Mouse (Mus musculus) left cerebral cortex, adult 2 months (tissue): ENCODE results near the gene Antxr2. TPM values are rescaled to one million over a fixed set of nuclear protein-coding genes. Genes with fewer than 3 reads are reported as not detected.

ENCODE experiments used
- DNase-seq, 2 experiments: peaks; one replicate each; pipeline ENCODE4 v3.0.0; 2021 to 2022; ENCODE audit warnings: low spot score in 2 of 2, mixed read lengths in 1 of 2; ENCODE audit errors: extremely low spot score in 1 of 2
- H3K27ac ChIP-seq: fragments of 200-600 bp; 2 replicates; pipeline ENCODE4 v1.8.1; 2022
- H3K4me3 ChIP-seq: fragments of 200-600 bp; 2 replicates; pipeline ENCODE4 v1.8.1; 2022
- CTCF ChIP-seq: fragments of 200-600 bp; IDR thresholded peaks from 2 replicates; pipeline ENCODE4 v1.8.1; 2022; ENCODE audit warnings: antibody characterized with exemption, mild to moderate bottlenecking, moderate library complexity
- intact Hi-C: fragments of 180-260 bp; cut with DNase I; formaldehyde crosslinking; loops from one replicate; pipeline ENCODE4 v1.15.1; 2025
- total RNA-seq, 2 experiments: library from RNA; stranded (reverse); gene quantifications; 2 replicates each; pipeline ENCODE4 v1.2.3; 2021

The Antxr2 gene
- total RNA-seq, 2 experiments from 2014 or later = 1.7 TPM

DNA sequence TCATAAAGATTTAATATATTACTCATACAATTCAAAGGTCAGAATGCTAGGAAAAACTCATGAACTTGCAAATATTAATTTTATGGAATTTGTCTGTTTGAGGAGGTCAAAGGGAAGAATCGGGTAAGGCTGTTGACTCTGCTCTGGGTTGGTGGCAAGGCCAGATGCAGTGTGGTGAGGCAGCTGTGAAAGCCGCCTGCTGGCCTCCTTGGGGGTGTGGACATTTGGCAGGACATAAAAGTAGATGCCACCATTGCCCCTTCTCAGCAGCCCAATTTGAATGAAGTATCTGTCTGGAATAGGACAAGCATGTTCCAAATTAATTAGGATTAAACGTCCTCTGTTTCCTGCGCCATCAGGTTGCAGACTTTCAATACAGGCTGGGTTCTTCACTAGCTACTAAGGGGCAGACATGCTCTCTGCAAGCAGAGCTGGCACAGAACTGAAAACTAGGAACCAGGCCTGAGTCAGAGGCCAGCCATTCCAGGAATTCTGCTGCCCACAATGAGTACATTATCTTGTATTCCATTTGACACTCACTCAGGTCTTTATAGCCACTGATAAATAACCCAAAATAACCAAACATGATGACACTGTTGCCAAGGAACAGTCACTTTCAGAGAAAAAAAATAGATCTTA is 44.1 kb downstream of the Antxr2 start:
- TF ChIP-seq CTCF = no peak
- DNase-seq = no peak
- Histone ChIP-seq H3K4me3 (no peak overlapping the region), H3K27ac (no peak overlapping the region)
- intact Hi-C loops = no loop called here

DNA sequence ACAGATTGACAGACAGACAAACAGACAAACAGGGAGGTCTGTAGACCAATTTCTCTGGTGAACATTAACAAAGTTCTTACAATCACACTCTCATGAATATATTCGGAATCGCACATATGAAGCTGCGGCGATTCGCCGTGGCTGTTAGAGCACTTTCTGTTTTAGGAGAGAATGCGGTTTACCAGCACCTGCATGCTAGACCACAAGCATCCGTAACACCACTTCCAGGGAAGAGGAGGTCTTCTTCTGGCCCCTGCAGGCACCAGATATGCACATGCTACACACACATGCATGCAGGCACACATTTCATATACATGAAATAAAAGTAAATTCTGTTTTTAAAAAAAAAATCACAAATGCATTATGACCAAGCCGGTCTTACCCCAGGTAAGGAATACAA is 47.5 kb downstream of the Antxr2 start:
- no peak overlapping the region for H3K27ac ChIP-seq
- no peak for DNase-seq
- H3K4me3 ChIP-seq = no peak overlapping the region
- TF ChIP-seq CTCF = no peak
- intact Hi-C loops = no loop called here

DNA sequence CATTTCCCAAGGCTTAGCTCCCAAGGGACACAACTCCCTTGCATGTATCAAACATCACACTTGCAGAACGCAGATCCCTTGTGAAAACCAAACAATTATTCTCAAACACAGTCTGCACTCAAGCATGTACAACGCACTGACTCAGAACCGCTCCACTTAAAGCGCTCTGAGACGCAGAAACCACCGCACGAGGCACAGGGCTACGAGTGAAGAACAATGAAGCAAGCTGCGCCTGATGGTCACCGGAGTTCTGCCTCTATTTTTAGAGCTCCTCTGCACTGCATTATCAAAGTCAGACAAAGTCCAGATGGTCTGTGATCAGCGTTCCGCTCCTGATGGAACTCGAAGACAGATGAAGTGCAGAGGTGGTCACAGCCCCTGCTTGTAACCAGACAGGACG is 50.4 kb downstream of the Antxr2 start:
- TF ChIP-seq CTCF = no peak
- Histone ChIP-seq H3K4me3 (0 out of 2 replicates have a peak overlapping the region, but pooled peaks have one; percentile 2), H3K27ac (no peak overlapping the region)
- intact Hi-C loops = no loop called here
- DNase-seq = no peak

DNA sequence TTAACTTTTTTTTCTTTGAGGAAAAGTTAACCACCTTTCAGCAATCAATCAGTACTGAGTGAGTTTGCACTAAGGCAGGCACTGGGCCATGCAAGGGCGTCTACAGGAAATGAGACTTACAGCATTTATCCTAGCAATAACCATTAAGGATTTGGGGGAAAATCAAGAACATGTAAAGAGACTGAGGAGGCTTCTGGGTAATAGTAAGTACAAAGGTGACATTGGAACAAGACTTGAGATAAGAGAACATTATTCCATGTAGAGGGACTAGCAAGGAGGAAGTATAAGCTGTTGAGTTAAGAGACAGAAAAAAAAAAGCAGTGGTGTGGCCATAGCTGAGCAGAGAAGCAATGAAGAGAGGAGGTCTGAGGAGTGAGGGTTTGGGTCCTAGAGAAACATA is 57.5 kb downstream of the Antxr2 start:
- intact Hi-C loops = no loop called here

DNA sequence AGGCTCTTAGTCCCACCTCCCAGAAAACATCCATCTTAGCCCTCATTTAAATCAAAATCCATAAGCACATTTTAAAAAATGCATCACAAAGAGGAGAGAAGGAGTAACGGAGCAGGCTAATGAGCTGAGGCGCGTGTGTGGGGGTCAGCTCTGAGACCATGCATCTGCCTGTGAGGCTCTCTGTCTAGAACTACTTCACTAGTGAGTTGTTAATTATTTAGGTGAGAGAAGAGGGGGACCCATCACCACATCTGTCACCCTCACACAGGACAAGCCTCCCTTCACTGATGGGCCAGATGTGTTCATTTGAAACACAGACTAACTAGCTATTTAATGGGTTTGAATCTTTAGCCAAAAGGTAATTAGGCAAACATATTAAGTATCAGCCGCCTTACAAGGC is 58.8 kb downstream of the Antxr2 start:
- intact Hi-C loops = no loop called here
- TF ChIP-seq CTCF = no peak
- Histone ChIP-seq H3K27ac (no peak overlapping the region), H3K4me3 (no peak overlapping the region)
- DNase-seq = no peak

More for the DNA sequence above, 57.5 kb downstream of the Antxr2 start:
- Histone ChIP-seq H3K4me3 (no peak overlapping the region), H3K27ac (no peak overlapping the region)
- no peak for TF ChIP-seq CTCF
- no peak for DNase-seq

DNA sequence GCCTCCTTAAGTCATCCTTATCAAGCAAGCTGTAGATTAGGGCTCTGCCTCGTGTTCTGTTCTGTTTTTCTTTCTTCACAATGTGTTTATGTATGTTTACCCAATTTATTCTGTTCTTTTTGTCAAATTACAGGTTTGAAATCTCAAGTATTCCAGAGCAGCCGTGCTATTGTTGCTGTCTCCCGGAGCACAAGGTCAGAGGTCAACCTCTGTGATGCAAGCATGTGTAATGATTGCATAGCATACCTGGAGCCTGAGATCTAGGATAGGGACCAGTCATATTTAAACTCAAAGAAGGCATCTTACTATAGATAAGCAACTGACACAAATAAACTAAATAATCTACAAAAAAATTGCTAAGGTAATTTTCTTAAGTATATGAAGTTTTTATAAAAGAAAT is 59.6 kb downstream of the Antxr2 start:
- no peak for DNase-seq

DNA sequence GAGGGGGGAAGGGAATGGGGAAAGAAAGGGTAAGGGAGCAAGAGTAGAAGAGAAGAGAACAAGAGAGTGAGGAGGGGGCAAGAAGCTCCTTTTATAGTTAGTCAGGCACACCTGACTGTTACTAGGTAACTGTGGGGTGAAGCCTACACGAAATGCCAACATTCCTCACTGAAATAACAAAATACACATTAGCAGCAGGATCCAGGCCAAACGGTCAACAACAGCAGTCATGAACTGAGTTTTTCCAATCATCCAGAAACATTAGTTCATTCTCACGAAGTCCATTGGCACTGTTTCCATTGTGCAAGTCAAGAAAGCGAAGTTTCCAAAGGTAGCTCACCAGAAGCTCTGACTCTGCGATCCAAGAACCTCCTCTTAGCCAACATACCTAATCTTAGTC is 63.8 kb downstream of the Antxr2 start:
- intact Hi-C loops = no loop called here
- DNase-seq = no peak
- Histone ChIP-seq H3K4me3 (no peak overlapping the region), H3K27ac (no peak overlapping the region)
- TF ChIP-seq CTCF = no peak

More for the DNA sequence above, 59.6 kb downstream of the Antxr2 start:
- Histone ChIP-seq H3K27ac (no peak overlapping the region), H3K4me3 (no peak overlapping the region)
- intact Hi-C loops = no loop called here
- no peak for TF ChIP-seq CTCF

DNA sequence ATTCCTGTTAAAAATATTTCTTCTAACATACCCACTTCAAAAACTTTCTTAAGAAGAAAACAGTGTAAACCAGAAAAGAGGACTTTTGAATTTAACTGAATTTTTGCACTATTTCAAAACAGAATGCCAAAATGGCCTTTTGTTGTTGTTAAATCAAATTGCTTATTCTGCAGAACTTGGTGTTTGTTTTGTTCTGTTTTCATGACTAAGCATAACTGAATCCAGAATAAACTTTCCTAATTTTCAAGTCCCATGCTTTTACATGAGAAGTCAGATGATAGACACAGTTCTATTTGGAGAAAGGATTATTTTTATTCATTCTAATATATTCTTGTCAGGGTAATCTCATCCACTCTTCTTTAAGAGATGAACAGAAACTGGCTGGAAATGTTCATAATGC is 64.7 kb downstream of the Antxr2 start:
- Histone ChIP-seq H3K27ac (no peak overlapping the region), H3K4me3 (no peak overlapping the region)
- intact Hi-C loops = no loop called here
- DNase-seq = no peak
- no peak for TF ChIP-seq CTCF

DNA sequence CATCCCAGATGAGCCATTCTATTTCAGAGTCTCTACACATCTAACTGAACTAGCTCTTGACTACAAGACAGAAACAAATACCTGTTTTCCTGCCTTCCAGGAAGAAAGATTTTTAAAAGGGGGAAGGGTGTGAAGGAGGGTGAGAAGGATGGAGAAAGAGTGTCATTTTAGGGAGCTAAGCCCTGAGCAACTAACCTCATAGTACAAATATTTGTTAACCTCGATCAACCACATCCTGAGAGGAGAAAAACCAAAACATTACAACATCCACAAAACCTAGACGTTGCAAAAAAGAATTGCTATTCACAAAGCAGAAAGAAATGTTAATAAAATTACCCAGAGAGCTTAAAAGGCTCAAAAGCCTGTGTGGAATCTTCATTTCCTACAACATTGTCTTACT is 66.4 kb downstream of the Antxr2 start:
- no peak for DNase-seq
- Histone ChIP-seq H3K4me3 (no peak overlapping the region), H3K27ac (no peak overlapping the region)
- intact Hi-C loops = no loop called here
- TF ChIP-seq CTCF = no peak

DNA sequence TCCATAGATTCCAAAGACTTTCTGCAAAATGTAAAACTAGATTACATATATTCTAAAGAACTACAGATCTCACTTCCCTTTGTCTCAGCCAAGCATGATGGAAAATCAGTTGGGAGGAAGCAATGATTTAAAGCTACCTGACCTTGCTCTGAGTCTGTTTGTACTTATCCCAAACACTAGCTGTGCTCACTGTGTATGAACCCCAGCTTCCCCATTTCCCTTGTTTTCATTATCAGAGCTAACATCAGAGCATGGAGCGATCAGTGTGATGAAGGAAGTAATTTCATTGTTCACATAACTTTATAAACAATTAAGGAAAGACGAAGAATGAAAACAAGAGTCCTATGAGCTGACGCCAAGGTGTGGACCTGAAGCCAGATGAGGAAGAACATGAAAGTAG is 68.3 kb downstream of the Antxr2 start:
- Histone ChIP-seq H3K4me3 (no peak overlapping the region), H3K27ac (no peak overlapping the region)
- no peak for DNase-seq
- TF ChIP-seq CTCF = no peak
- intact Hi-C loops = no loop called here

DNA sequence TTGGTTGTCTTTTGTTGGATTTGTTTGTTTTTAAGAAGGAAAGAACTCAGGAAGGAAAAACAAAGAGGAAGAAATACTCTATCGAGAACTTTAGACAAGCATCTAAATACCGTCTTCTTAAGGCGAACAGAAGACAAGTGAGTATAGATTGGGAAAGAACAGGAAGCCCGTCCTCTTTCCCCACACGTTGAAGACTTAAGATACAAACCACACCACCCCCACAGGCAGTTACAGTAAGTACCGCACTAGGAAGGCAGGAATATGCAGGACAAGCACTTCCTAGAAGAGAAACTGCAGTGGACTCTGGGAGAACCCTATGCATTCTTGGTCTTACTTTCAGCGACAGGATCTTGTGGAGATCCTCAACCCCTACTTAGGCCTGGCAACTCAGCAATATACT is 69.1 kb downstream of the Antxr2 start:
- no peak for TF ChIP-seq CTCF
- DNase-seq = no peak
- Histone ChIP-seq H3K27ac (no peak overlapping the region), H3K4me3 (no peak overlapping the region)
- intact Hi-C loops = no loop called here

DNA sequence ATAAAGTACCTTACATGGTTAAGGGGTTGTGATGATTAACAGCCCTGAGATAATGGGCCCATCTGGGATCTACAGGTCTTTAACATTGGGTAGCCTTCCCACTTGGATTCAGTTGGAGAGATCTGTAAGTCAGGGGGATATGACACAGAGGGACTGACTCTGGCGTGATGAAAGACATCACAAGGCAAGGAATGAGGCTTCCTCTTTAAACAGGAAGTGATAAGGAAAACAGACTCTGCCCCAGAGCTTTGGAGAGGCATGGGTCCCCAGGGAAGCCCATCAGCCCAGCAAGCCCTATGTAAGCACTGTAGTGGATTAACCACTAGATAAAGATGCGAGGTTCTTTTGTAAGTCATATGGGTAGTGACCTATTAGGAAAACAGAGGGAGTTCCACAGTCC is 71.2 kb downstream of the Antxr2 start:
- DNase-seq = no peak
- no peak for TF ChIP-seq CTCF
- Histone ChIP-seq H3K27ac (no peak overlapping the region), H3K4me3 (no peak overlapping the region)
- intact Hi-C loops = no loop called here

DNA sequence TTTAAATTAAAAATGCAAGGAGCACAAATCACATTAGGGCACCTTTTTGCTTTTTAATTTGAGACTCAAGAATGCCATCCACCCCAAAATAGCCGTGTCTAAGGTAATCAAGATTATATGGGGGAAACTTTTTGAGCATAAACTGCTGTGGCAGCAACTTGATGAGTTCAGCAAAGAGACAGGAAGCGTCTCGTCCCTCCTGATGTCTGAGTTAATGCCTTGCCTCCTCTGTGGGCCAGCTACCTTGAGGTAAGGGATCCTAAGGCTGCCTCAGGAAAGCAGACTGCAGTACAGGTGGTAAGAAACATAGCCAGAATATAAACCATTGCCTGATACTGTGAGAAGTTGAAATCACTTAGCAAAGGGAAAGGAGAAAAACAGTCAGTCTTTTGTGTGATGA is 71.8 kb downstream of the Antxr2 start:
- Histone ChIP-seq H3K4me3 (no peak overlapping the region), H3K27ac (no peak overlapping the region)
- no peak for TF ChIP-seq CTCF
- DNase-seq = no peak
- intact Hi-C loops = no loop called here
